Mouse (Mus musculus): ENCODE results near the gene Maff. TPM values are rescaled to one million over a fixed set of nuclear protein-coding genes. Genes with fewer than 3 reads are reported as not detected.

The Maff gene
- polyA plus RNA-seq, 1 experiment from 2014 or later, result 1.1 TPM

- no peak overlapping the region for H3K4me2 ChIP-seq (ENCODE audit: low read length)
- no peaks in the 10 kb centered on the region for H3K36me3 ChIP-seq (ENCODE audit: control insufficient read depth, insufficient read depth)
- H3K4me1 ChIP-seq (replicated peaks; ENCODE audit: control insufficient read depth, insufficient read depth, low read length), result peaks cover 8% of the 10 kb centered on the region
- WGBS, result 97% methylated on average over 4 of the region's 4 CpGs
- H3K27me3 ChIP-seq (replicated peaks; ENCODE audit: control insufficient read depth, insufficient read depth, low read length), result no peaks in the 10 kb centered on the region
- H3K9ac ChIP-seq (replicated peaks; ENCODE audit: low read depth, low read length), result no peak overlapping the region
- H3K27ac ChIP-seq (ENCODE audit: low read length), result no peak overlapping the region
- H3K9me3 ChIP-seq (ENCODE audit: control insufficient read depth, low read length), result no peaks in the 10 kb centered on the region
- H3K4me3 ChIP-seq (replicated peaks; ENCODE audit: low read length), result no peak overlapping the region
- ATAC-seq, result no peak
These were observed 17.5 kb upstream of the Maff start for GRCm38 (mm10) chr15:79328939-79329275.

- Histone ChIP-seq H3K9me3 (ENCODE audit: control insufficient read depth, low read length) (no peaks in the 10 kb centered on the region), H3K4me1 (replicated peaks; ENCODE audit: control insufficient read depth, insufficient read depth, low read length) (peaks cover 8% of the 10 kb centered on the region), H3K27me3 (replicated peaks; ENCODE audit: control insufficient read depth, insufficient read depth, low read length) (no peaks in the 10 kb centered on the region), H3K4me3 (replicated peaks; ENCODE audit: low read length) (no peak overlapping the region), H3K4me2 (ENCODE audit: low read length) (no peak overlapping the region), H3K27ac (ENCODE audit: low read length) (no peak overlapping the region), H3K36me3 (ENCODE audit: control insufficient read depth, insufficient read depth) (no peaks in the 10 kb centered on the region), H3K9ac (replicated peaks; ENCODE audit: low read depth, low read length) (no peak overlapping the region)
- no peak for ATAC-seq
- 95% methylated on average over 6 of the region's 6 CpGs for WGBS
These were observed 17.0 kb upstream of the Maff start for GRCm38 (mm10) chr15:79329346-79329978.

GRCm38 (mm10) chr15:79329979-79330363, 16.4 kb upstream of the Maff start:
- no peak overlapping the region for H3K4me3 ChIP-seq (replicated peaks; ENCODE audit: low read length)
- H3K9ac ChIP-seq (replicated peaks; ENCODE audit: low read depth, low read length), result no peak overlapping the region
- no peak overlapping the region for H3K27ac ChIP-seq (ENCODE audit: low read length)
- WGBS, result 87% methylated on average over 6 of the region's 6 CpGs
- no peak overlapping the region for H3K4me2 ChIP-seq (ENCODE audit: low read length)
- no peaks in the 10 kb centered on the region for H3K36me3 ChIP-seq (ENCODE audit: control insufficient read depth, insufficient read depth)
- ATAC-seq, result no peak
- no peaks in the 10 kb centered on the region for H3K27me3 ChIP-seq (replicated peaks; ENCODE audit: control insufficient read depth, insufficient read depth, low read length)
- no peaks in the 10 kb centered on the region for H3K9me3 ChIP-seq (ENCODE audit: control insufficient read depth, low read length)
- peaks cover 8% of the 10 kb centered on the region for H3K4me1 ChIP-seq (replicated peaks; ENCODE audit: control insufficient read depth, insufficient read depth, low read length)

- WGBS, result 87% methylated on average over 4 of the region's 4 CpGs
- Histone ChIP-seq H3K4me3 (replicated peaks; ENCODE audit: low read length) (no peak overlapping the region), H3K9ac (replicated peaks; ENCODE audit: low read depth, low read length) (no peak overlapping the region), H3K4me2 (ENCODE audit: low read length) (no peak overlapping the region), H3K36me3 (ENCODE audit: control insufficient read depth, insufficient read depth) (no peaks in the 10 kb centered on the region), H3K4me1 (replicated peaks; ENCODE audit: control insufficient read depth, insufficient read depth, low read length) (peaks cover 8% of the 10 kb centered on the region), H3K27ac (ENCODE audit: low read length) (no peak overlapping the region), H3K27me3 (replicated peaks; ENCODE audit: control insufficient read depth, insufficient read depth, low read length) (no peaks in the 10 kb centered on the region), H3K9me3 (ENCODE audit: control insufficient read depth, low read length) (no peaks in the 10 kb centered on the region)
- ATAC-seq, result no peak
These were observed 15.9 kb upstream of the Maff start for GRCm38 (mm10) chr15:79330521-79330920.

- WGBS, result 76% methylated on average over 4 of the region's 4 CpGs
- ATAC-seq, result no peak
- Histone ChIP-seq H3K4me3 (replicated peaks; ENCODE audit: low read length) (no peak overlapping the region), H3K36me3 (ENCODE audit: control insufficient read depth, insufficient read depth) (no peaks in the 10 kb centered on the region), H3K4me2 (ENCODE audit: low read length) (no peak overlapping the region), H3K27me3 (replicated peaks; ENCODE audit: control insufficient read depth, insufficient read depth, low read length) (no peaks in the 10 kb centered on the region), H3K9ac (replicated peaks; ENCODE audit: low read depth, low read length) (no peak overlapping the region), H3K4me1 (replicated peaks; ENCODE audit: control insufficient read depth, insufficient read depth, low read length) (no peaks in the 10 kb centered on the region), H3K9me3 (ENCODE audit: control insufficient read depth, low read length) (no peaks in the 10 kb centered on the region), H3K27ac (ENCODE audit: low read length) (no peak overlapping the region)
These were observed 13.0 kb upstream of the Maff start for GRCm38 (mm10) chr15:79333409-79333808.

GRCm38 (mm10) chr15:79335061-79335655, 11.3 kb upstream of the Maff start:
- no peak overlapping the region for H3K27ac ChIP-seq (ENCODE audit: low read length)
- WGBS, result 58% methylated on average over 7 of the region's 7 CpGs
- no peak for ATAC-seq

GRCm38 (mm10) chr15:79338978-79339377, 7.4 kb upstream of the Maff start:
- no peak overlapping the region for H3K4me3 ChIP-seq (replicated peaks; ENCODE audit: low read length)
- no peak overlapping the region for H3K4me2 ChIP-seq (ENCODE audit: low read length)
- 0 out of 2 replicates have a peak, but pooled peaks cover 2% of the 10 kb centered on the region for H3K4me1 ChIP-seq (replicated peaks; ENCODE audit: control insufficient read depth, insufficient read depth, low read length)
- no peak for ATAC-seq
- no peak overlapping the region for H3K9ac ChIP-seq (replicated peaks; ENCODE audit: low read depth, low read length)
- H3K27ac ChIP-seq (ENCODE audit: low read length), result no peak overlapping the region
- no peaks in the 10 kb centered on the region for H3K36me3 ChIP-seq (ENCODE audit: control insufficient read depth, insufficient read depth)
- WGBS, result 83% methylated on average over 5 of the region's 5 CpGs
- H3K9me3 ChIP-seq (ENCODE audit: control insufficient read depth, low read length), result no peaks in the 10 kb centered on the region
- H3K27me3 ChIP-seq (replicated peaks; ENCODE audit: control insufficient read depth, insufficient read depth, low read length), result no peaks in the 10 kb centered on the region

More at GRCm38 (mm10) chr15:79335061-79335655, 11.3 kb upstream of the Maff start:
- Histone ChIP-seq H3K9me3 (ENCODE audit: control insufficient read depth, low read length) (no peaks in the 10 kb centered on the region), H3K27me3 (replicated peaks; ENCODE audit: control insufficient read depth, insufficient read depth, low read length) (no peaks in the 10 kb centered on the region), H3K9ac (replicated peaks; ENCODE audit: low read depth, low read length) (no peak overlapping the region), H3K4me2 (ENCODE audit: low read length) (no peak overlapping the region), H3K4me3 (replicated peaks; ENCODE audit: low read length) (no peak overlapping the region), H3K36me3 (ENCODE audit: control insufficient read depth, insufficient read depth) (no peaks in the 10 kb centered on the region), H3K4me1 (replicated peaks; ENCODE audit: control insufficient read depth, insufficient read depth, low read length) (no peaks in the 10 kb centered on the region)

GRCm38 (mm10) chr15:79342641-79343337, 3.6 kb upstream of the Maff start:
- Histone ChIP-seq H3K4me1 (replicated peaks; ENCODE audit: control insufficient read depth, insufficient read depth, low read length) (peaks cover 2% of the 10 kb centered on the region; the same call in 1 of the 2 replicates), H3K27ac (ENCODE audit: low read length) (no peak overlapping the region), H3K36me3 (ENCODE audit: control insufficient read depth, insufficient read depth) (no peaks in the 10 kb centered on the region), H3K4me2 (ENCODE audit: low read length) (no peak overlapping the region), H3K9me3 (ENCODE audit: control insufficient read depth, low read length) (no peaks in the 10 kb centered on the region), H3K4me3 (replicated peaks; ENCODE audit: low read length) (no peak overlapping the region), H3K27me3 (replicated peaks; ENCODE audit: control insufficient read depth, insufficient read depth, low read length) (no peaks in the 10 kb centered on the region), H3K9ac (replicated peaks; ENCODE audit: low read depth, low read length) (no peak overlapping the region)
- 70% methylated on average over 6 of the region's 6 CpGs for WGBS
- no peak for ATAC-seq

- no peak overlapping the region for H3K4me2 ChIP-seq (ENCODE audit: low read length)
- peaks cover 4% of the 10 kb centered on the region for H3K27me3 ChIP-seq (replicated peaks; ENCODE audit: control insufficient read depth, insufficient read depth, low read length)
- WGBS, result 81% methylated on average over 4 of the region's 4 CpGs
- ATAC-seq, result no peak
- no peak overlapping the region for H3K4me3 ChIP-seq (replicated peaks; ENCODE audit: low read length)
- no peak overlapping the region for H3K27ac ChIP-seq (ENCODE audit: low read length)
- peaks cover 9% of the 10 kb centered on the region for H3K4me1 ChIP-seq (replicated peaks; ENCODE audit: control insufficient read depth, insufficient read depth, low read length)
- no peaks in the 10 kb centered on the region for H3K9me3 ChIP-seq (ENCODE audit: control insufficient read depth, low read length)
- no peak overlapping the region for H3K9ac ChIP-seq (replicated peaks; ENCODE audit: low read depth, low read length)
- no peaks in the 10 kb centered on the region for H3K36me3 ChIP-seq (ENCODE audit: control insufficient read depth, insufficient read depth)
These were observed 1.8 kb upstream of the Maff start for GRCm38 (mm10) chr15:79344627-79345026.

Measured in forebrain, embryonic 16.5 days (tissue).